Mouse (Mus musculus) liver, embryonic 15.5 days (tissue): ENCODE measurements around the gene Rmdn2. TPM values are rescaled to one million over a fixed set of nuclear protein-coding genes. Genes with fewer than 3 reads are reported as not detected.
A peak's percentile ranks its signal among the peaks of the same experiment; 100 is the strongest.

Experiments
- ATAC-seq: fragments of 200-750 bp; cut with Nextera tagmentation; 2 replicates; pipeline ENCODE4 v1.8.0; 2017; ENCODE audit warnings: moderate number of reproducible peaks, mild to moderate bottlenecking, moderate library complexity; ENCODE audit not compliant: insufficient read depth
- H3K27ac ChIP-seq: fragments of 300-500 bp; sonication (generic); replicated peaks from 2 replicates; pipeline ENCODE4 v1.5.1; 2015; ENCODE audit warnings: mild to moderate bottlenecking, inconsistent platforms
- H3K27me3 ChIP-seq: fragments of 300-500 bp; sonication (generic); 2 replicates; pipeline ENCODE4 v1.6.1; 2015; ENCODE audit warnings: mild to moderate bottlenecking, inconsistent platforms
- H3K36me3 ChIP-seq: fragments of 300-500 bp; sonication (generic); replicated peaks from 2 replicates; pipeline ENCODE4 v1.6.1; 2015; ENCODE audit warnings: moderate library complexity, mild to moderate bottlenecking, inconsistent platforms
- H3K4me1 ChIP-seq: fragments of 300-500 bp; sonication (generic); replicated peaks from 2 replicates; pipeline ENCODE4 v1.6.1; 2015; ENCODE audit warnings: inconsistent platforms
- H3K4me2 ChIP-seq: fragments of 300-500 bp; sonication (generic); 2 replicates; pipeline ENCODE4 v1.6.1; 2015; ENCODE audit warnings: moderate library complexity, mild to moderate bottlenecking, inconsistent platforms
- H3K4me3 ChIP-seq: fragments of 300-500 bp; sonication (generic); replicated peaks from 2 replicates; pipeline ENCODE4 v1.5.1; 2015; ENCODE audit warnings: mild to moderate bottlenecking, inconsistent platforms
- H3K9ac ChIP-seq: fragments of 300-500 bp; sonication (generic); 2 replicates; pipeline ENCODE4 v1.6.1; 2015; ENCODE audit warnings: moderate library complexity, mild to moderate bottlenecking, inconsistent platforms
- H3K9me3 ChIP-seq: fragments of 300-500 bp; sonication (generic); replicated peaks from 2 replicates; pipeline ENCODE4 v1.6.1; 2016; ENCODE audit warnings: inconsistent platforms
- WGBS: fragments of 180-500 bp; shearing (Covaris S2); methylation state at CpG from one replicate; pipeline ENCODE4 v1.1.7; 2015; ENCODE audit warnings: mixed read lengths; ENCODE audit not compliant: insufficient replicate concordance; 5-methylcytosine and 5-hydroxymethylcytosine counted together
- polyA plus RNA-seq: library from polyadenylated mRNA; unstranded; fragments of >200 nt; fragmentation: Nextera tagmentation; extraction: Ambion mirVana; gene quantifications from 2 replicates; pipeline ENCODE4 v1.2.1, GENCODE M21; 2015

Rmdn2 gene
- polyA plus RNA-seq, 1 experiment from 2014 or later = 4.7 TPM

GRCm38 (mm10) chr17:79598151-79598550 lies 13.5 kb upstream of the Rmdn2 start:
- no peaks in the 10 kb centered on the region for H3K27me3 ChIP-seq
- H3K9me3 ChIP-seq = no peaks in the 10 kb centered on the region
- no peaks in the 10 kb centered on the region for H3K36me3 ChIP-seq
- 0 out of 2 replicates have a peak, but pooled peaks have one; percentile 42 for ATAC-seq
- H3K4me2 ChIP-seq = no peak overlapping the region
- 1% methylated on average over 2 of the region's 2 CpGs for WGBS
- 0 out of 2 replicates have a peak, but pooled peaks cover 3% of the 10 kb centered on the region for H3K4me1 ChIP-seq
- no peak overlapping the region for H3K9ac ChIP-seq
- no peak overlapping the region for H3K4me3 ChIP-seq
- H3K27ac ChIP-seq = no peak overlapping the region

- 0 out of 2 replicates have a peak, but pooled peaks cover 3% of the 10 kb centered on the region for H3K4me1 ChIP-seq
- no peak overlapping the region for H3K27ac ChIP-seq
Observed at GRCm38 (mm10) chr17:79598596-79599577, 12.8 kb upstream of the Rmdn2 start.

GRCm38 (mm10) chr17:79600108-79600507 lies 11.6 kb upstream of the Rmdn2 start:
- Histone ChIP-seq H3K27ac (no peak overlapping the region), H3K27me3 (no peaks in the 10 kb centered on the region), H3K4me1 (0 out of 2 replicates have a peak, but pooled peaks cover 3% of the 10 kb centered on the region), H3K4me2 (no peak overlapping the region), H3K4me3 (no peak overlapping the region), H3K36me3 (no peaks in the 10 kb centered on the region), H3K9ac (no peak overlapping the region), H3K9me3 (no peaks in the 10 kb centered on the region)
- WGBS = 59% methylated on average over 4 of the region's 4 CpGs
- ATAC-seq = no peak

More at GRCm38 (mm10) chr17:79598596-79599577, 12.8 kb upstream of the Rmdn2 start:
- no peak overlapping the region for H3K4me3 ChIP-seq
- WGBS = 39% methylated on average over 8 of the region's 8 CpGs
- H3K9me3 ChIP-seq = no peaks in the 10 kb centered on the region
- ATAC-seq = peak; percentile 73
- H3K4me2 ChIP-seq = no peak overlapping the region
- H3K27me3 ChIP-seq = no peaks in the 10 kb centered on the region
- no peaks in the 10 kb centered on the region for H3K36me3 ChIP-seq
- H3K9ac ChIP-seq = no peak overlapping the region

- Histone ChIP-seq H3K4me2 (no peak overlapping the region), H3K36me3 (no peaks in the 10 kb centered on the region), H3K4me3 (no peak overlapping the region), H3K9me3 (no peaks in the 10 kb centered on the region), H3K27me3 (no peaks in the 10 kb centered on the region), H3K27ac (no peak overlapping the region), H3K9ac (no peak overlapping the region), H3K4me1 (0 out of 2 replicates have a peak, but pooled peaks cover 3% of the 10 kb centered on the region)
- 51% methylated on average over 5 of the region's 5 CpGs for WGBS
- ATAC-seq = no peak
Observed at GRCm38 (mm10) chr17:79602381-79602780, 9.3 kb upstream of the Rmdn2 start.

- H3K9me3 ChIP-seq = no peaks in the 10 kb centered on the region
- H3K27me3 ChIP-seq = no peaks in the 10 kb centered on the region
- no peak for ATAC-seq
- 0 out of 2 replicates have a peak, but pooled peaks cover 3% of the 10 kb centered on the region for H3K4me1 ChIP-seq
- no peak overlapping the region for H3K9ac ChIP-seq
- H3K4me2 ChIP-seq = no peak overlapping the region
- WGBS = 59% methylated on average over 7 of the region's 7 CpGs
- H3K36me3 ChIP-seq = no peaks in the 10 kb centered on the region
- H3K4me3 ChIP-seq = no peak overlapping the region
- H3K27ac ChIP-seq = no peak overlapping the region
Observed at GRCm38 (mm10) chr17:79603427-79603826, 8.2 kb upstream of the Rmdn2 start.

GRCm38 (mm10) chr17:79605794-79606193 lies 5.9 kb upstream of the Rmdn2 start:
- no peaks in the 10 kb centered on the region for H3K4me1 ChIP-seq
- 50% methylated on average over 2 of the region's 2 CpGs for WGBS
- no peak for ATAC-seq
- no peak overlapping the region for H3K4me3 ChIP-seq
- no peak overlapping the region for H3K9ac ChIP-seq
- no peaks in the 10 kb centered on the region for H3K27me3 ChIP-seq
- H3K27ac ChIP-seq = no peak overlapping the region
- H3K4me2 ChIP-seq = no peak overlapping the region
- no peaks in the 10 kb centered on the region for H3K9me3 ChIP-seq
- H3K36me3 ChIP-seq = no peaks in the 10 kb centered on the region

GRCm38 (mm10) chr17:79609697-79610096 lies 2.0 kb upstream of the Rmdn2 start:
- Histone ChIP-seq H3K27me3 (no peaks in the 10 kb centered on the region), H3K4me3 (no peak overlapping the region), H3K4me1 (peaks cover 4% of the 10 kb centered on the region), H3K27ac (no peak overlapping the region), H3K4me2 (no peak overlapping the region), H3K9ac (no peak overlapping the region), H3K36me3 (no peaks in the 10 kb centered on the region), H3K9me3 (no peaks in the 10 kb centered on the region)
- WGBS = 66% methylated on average over 1 of the region's 1 CpGs
- ATAC-seq = no peak

- 58% methylated on average over 9 of the region's 9 CpGs for WGBS
- ATAC-seq = no peak
- no peak overlapping the region for H3K9ac ChIP-seq
Observed at GRCm38 (mm10) chr17:79610163-79610755, 1.4 kb upstream of the Rmdn2 start.

GRCm38 (mm10) chr17:79614691-79615588 lies 3.3 kb downstream of the Rmdn2 start:
- Histone ChIP-seq H3K4me1 (peaks cover 8% of the 10 kb centered on the region), H3K9me3 (no peaks in the 10 kb centered on the region), H3K4me2 (peak overlapping the region; percentile 85), H3K9ac (peak overlapping the region; percentile 76), H3K27ac (peak overlapping the region; percentile 82), H3K36me3 (no peaks in the 10 kb centered on the region), H3K27me3 (no peaks in the 10 kb centered on the region), H3K4me3 (peak overlapping the region; percentile 82)
- peak; percentile 93 for ATAC-seq
- WGBS = 2% methylated on average over 56 of the region's 57 CpGs

More at GRCm38 (mm10) chr17:79610163-79610755, 1.4 kb upstream of the Rmdn2 start:
- H3K4me1 ChIP-seq = peaks cover 8% of the 10 kb centered on the region
- no peak overlapping the region for H3K27ac ChIP-seq
- no peaks in the 10 kb centered on the region for H3K9me3 ChIP-seq
- no peaks in the 10 kb centered on the region for H3K36me3 ChIP-seq
- H3K4me3 ChIP-seq = no peak overlapping the region
- no peak overlapping the region for H3K4me2 ChIP-seq
- H3K27me3 ChIP-seq = no peaks in the 10 kb centered on the region

GRCm38 (mm10) chr17:79615897-79616296 lies 4.2 kb downstream of the Rmdn2 start:
- Histone ChIP-seq H3K27ac (no peak overlapping the region), H3K9ac (no peak overlapping the region)
- 76% methylated on average over 9 of the region's 9 CpGs for WGBS

More at GRCm38 (mm10) chr17:79615897-79616296, 4.2 kb downstream of the Rmdn2 start:
- Histone ChIP-seq H3K4me2 (peak overlapping the region; percentile 85), H3K36me3 (no peaks in the 10 kb centered on the region), H3K4me3 (peak overlapping the region; percentile 82), H3K27me3 (no peaks in the 10 kb centered on the region), H3K4me1 (peaks cover 8% of the 10 kb centered on the region), H3K9me3 (no peaks in the 10 kb centered on the region)
- ATAC-seq = no peak
